Mouse (Mus musculus) cerebellum, adult 11-12 months (tissue): ENCODE measurements around the gene Sesn2.
"Not testable (repeated sequence)": the region's sequence is repeated elsewhere in the genome, so short reads cannot be mapped to it uniquely, and the experiment has no call there.

Experiments
- DNase-seq: peaks from one replicate; pipeline ENCODE4 v3.0.0; 2022

The Sesn2 gene

DNA sequence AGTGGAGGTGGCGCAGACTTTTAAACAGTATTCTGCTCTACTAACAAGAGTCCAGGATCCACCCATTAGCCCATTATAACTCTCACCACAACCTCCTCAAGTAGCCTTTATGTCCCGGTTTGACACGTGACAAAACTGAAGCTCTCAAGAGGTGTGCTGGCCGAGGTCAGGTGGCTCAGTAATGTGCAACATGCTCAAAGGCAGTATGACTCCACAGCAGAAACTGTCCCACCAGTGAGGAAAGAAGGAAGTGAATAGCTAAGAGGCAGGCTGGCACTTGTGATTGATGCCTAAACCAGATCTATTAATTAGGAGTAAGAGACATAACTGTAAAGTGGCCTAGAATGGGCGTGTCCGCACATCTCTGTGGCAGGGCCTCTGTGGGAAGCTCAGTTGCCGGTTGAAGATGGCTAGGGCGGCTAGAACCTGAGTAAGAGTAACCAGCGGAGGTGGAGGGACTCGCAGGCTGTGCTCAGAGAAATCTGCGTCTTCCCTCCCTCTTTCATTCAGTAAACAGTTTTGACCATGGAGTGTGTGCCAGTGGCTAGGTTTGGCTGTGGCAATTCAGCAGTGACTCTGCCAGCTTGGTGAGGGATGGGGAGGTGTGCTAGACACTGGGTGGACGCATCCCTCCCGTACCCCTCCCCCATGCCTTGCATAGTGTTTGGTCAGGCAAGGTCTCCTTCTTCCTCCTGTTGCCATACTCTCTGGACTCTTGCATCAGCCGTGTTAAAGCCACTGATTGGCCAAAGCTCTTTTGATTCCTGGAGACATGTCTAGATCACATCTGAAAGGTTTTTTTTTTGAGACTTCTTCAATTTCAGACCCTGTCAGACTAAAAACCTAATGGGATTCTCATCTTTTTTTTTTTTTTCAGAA is 3.3 kb upstream of the Sesn2 start:
- DNase-seq = peak; percentile 44

DNA sequence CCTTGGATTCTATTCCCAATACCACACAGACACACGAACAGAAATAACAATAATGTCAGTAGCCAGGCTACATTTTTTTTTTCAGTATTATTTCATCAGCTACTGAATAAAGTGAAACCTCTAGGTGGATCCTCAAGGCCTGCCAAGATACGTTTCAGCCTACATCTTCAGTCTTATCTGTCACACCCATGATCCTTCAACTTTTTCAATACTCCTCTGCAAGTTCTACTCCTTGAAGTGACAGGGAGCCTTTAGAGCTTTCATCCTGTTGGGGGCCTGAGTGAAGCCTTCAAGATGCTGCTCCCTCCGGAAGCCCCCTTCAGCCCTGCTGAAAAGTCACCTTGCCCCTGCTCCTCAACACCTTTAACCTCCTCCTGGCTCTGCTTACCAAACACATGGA is 1.8 kb upstream of the Sesn2 start:
- no peak for DNase-seq

DNA sequence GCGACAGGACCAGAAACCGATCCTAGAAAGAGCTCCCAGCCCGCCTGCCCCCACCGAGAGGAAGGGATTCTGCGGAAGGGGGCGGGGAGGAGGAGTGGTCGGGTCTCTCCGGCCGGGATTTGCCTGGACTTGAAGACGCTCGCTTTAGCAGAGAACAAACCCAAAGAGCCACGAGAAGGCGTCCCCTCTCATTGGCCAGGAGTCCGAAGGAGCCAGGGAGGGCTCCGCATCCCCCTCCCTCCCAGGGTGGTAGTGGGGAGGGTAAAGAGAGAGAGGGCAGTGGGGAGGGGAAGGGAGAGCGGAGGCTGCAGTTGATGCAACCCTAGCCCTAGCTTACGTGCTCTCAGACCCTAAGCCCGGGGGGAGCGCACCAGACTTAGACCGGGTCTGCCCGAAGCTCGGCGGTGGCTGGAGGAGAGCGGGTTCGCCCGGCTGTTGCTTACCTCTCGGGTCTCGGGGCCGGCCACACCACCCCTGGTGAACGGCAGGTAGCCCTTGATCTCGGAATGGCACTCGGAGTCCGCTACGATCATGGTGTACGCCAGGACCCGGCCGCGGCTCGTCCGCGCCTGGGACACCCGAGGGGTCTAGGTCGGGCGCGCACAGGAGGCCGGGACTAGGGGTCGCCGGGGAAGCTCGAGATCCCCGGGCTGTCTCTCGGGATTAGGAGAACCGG is 542 bp downstream of the Sesn2 start:
- DNase-seq = peak; percentile 66

DNA sequence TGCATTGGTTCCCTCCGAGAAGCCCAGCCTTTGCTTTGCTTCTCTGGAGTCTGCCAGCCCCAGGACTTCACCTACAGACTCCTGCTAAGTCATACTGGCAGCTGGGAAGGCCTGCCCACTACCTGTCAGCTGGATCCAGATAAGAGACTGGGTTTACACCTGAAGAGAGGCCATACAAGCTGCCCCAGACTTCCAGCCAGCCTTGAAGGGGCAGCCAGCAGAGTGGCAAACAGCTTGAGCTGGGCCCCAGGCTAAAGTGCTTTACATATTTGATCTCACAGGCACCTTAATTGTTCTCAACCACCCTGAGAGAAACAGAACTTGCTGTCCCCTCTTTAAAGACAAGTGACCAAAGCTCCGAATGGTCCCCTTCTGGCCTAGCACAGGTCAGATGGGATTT is 3.1 kb downstream of the Sesn2 start:
- DNase-seq = no peak

DNA sequence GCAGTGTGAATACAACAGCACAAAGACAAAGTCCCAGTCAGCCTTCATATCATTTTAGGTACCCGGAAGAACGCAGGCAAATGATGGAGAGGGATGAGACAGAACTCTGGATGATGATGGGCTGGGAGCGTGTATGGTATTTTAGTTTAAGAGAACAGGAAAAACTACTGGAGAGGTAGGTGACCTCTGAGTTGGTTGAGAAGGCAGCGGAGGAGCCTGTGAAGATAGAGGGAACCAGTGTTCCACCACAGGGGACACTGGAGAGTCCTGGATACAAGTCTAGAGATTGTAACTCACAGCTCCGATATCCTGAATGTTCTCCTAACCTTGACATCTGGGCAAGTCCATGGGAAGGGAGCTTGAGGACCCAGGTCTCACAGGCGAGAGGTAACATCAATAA is 4.1 kb downstream of the Sesn2 start:
- DNase-seq = no peak

DNA sequence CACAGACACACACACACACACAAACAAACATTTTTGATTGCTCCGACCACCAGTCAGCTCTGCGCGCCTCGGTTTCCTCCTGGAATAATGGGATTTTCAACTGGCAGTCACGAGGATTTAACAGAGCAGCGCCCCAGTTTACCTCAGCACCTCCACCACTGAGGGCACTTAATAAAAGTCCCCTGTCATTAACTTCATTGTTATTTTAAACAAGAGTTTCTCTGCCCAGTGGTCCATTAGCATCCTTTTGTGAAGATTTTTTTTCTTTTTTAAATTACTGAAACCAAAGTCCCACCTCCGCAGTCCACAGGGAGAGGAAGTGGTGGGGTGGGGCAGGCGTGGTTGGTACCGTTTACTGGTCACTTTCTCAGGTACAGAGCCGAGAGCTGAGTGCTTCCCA is 4.5 kb downstream of the Sesn2 start:
- no peak for DNase-seq

DNA sequence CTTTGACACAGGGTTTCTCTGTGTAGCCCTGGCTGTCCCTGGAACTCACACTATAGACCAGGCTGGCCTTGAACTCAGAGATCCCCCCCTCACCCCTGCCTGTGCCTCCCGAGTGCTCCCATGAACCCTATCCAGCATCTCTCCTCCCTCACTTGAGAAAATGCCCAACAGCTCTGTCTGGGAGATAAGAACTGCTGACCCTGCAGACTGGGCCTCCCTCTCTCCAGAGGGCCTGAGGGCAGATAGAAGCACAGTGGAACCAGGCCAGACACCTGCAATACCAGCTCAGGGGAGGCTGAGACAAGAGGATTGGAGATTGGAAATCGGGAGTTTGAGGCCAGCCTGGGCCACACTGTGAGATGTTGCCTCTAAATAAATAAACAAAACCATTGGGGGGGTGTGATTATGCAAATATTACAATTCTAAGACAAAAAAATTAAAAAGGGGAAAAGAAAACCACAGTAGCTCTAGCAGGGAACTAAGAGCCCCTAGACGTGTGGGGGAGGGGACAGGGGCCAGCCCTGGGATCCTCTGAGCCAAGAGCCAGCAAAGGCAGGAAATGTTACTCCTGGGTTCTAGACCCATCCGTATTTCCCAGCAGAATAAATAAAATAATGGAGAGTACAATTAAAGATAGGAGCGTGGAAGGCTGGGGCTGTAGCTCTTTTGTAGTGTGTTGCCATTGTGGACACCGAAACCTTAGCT is 5.1 kb downstream of the Sesn2 start:
- no peak for DNase-seq

DNA sequence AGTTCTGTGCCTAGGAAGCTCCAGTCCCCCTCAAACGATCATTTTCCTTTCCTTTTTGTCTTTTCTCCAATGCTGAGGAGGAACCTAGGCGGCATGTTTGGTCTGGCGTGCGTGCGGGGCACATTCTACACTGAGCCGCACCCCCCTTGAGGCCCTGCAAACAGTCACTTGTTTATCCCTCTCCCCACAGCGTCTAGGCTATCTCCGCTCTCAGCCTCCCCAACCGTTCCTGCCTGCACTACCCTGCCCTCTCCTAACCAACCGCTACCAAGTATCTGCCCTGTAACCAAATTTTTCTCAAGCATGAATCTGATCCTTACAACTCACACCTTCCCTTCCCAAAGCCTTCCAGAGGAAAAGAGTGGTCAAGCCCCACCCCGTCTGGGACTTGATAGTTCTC is 7.0 kb downstream of the Sesn2 start:
- DNase-seq = no peak

DNA sequence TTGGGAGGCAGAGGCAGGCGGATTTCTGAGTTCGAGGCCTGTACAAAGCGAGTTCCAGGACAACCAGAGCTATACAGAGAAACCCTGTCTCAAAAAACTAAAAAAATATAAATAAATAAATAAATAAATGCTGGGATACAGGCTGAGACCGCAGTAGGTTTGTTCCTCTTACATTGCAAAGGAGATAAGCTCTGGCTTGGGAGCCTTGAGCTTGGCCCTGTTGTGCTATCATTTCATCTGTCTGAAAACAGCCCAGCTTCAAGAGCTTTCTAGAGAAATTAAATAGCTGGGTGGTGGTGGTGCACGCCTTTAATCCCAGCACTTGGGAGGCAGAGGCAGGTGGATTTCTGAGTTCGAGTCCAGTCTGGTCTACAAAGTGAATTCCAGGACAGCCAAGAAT is 8.7 kb downstream of the Sesn2 start:
- DNase-seq = no peak

DNA sequence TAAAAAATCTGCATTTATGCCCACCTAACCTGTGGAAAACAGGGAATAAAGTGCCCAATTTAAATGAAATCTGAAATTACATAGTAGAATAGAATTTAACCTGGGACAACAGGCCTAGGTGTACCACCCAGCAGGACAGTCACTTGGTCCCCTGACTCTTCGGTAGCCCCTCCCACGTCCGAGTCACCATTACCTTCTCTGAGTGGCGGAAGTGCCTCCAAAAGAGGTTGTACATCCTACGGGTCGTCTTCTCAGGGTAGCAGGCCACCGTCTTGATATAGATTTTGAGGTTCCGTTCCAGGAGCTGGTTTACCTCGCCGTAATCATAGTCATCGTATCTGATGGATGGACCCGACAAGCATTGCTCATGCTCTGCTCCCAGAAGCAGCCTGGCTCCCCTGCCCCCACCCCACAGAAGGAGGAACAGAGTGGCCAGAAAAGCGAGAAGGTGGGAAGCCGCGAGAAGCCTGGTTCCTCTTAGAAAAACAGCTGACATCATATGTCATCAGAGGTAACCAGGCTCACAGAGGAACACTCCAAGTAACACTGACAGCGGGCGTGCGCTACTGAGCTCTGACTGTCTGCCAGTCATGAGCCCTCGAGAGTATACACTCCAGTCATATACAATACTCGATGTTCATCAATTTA is 15.9 kb downstream of the Sesn2 start:
- DNase-seq = no peak

DNA sequence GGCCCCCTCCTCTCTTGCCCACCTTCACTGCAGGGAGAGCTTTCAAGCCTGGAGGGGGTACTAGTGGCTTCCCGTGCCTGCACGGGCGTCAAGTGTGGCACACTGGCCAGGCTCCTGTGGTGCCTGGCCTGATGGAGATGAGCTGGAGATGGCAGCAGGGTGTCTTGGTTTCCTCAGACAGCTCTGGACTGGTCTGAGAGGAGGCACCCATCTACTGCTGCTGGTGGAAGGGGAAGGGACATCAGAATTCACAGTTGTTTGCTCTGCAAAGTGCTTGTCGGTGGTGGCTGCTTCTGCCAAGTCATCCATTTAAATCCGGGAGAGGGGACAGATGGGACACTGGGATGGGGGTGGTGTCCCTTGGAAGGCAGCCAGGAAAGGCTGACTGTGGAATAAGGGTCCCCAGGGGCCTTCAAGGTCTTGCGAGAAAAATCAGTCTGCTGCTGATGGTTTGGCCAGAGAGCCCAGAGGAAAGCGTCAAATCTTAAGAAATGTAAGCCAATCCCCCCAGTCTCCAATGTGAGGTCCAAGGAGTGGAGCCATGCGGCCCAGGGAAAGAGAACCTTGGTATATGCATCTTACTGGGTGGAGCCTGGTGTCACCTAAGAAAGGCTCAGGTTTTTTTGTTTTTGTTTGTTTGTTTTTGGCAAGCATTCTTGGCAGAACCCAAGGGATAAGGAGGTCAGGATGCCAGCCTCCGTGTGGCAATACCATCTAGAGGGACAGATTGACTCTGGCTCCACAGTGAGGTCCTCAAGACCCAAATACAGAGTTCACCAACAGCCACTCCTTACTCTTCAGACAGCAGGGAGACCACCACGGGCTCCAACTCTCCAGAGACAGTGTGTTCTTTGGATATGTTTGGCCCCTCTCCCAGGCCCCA is 17.9 kb downstream of the Sesn2 start:
- peak; percentile 49 for DNase-seq

DNA sequence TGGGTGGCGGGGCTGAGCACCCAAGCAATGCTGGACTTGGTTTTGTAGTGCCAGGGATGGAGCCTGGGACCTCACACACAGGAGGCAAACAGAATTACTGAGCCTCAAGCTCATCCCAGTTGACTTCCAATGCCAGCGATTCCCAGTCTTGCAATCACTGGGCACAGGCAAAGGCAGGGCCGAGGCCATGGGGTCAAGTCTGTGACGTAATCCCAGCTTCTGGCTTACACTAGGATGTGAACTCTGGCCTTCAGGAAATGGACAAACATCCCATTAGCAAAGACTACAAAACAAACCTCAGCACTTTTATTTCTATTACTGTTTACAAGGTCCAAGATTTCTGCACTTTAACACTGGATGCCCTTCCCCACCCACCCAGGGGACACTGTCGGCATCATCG is 18.6 kb downstream of the Sesn2 start:
- DNase-seq = no peak

DNA sequence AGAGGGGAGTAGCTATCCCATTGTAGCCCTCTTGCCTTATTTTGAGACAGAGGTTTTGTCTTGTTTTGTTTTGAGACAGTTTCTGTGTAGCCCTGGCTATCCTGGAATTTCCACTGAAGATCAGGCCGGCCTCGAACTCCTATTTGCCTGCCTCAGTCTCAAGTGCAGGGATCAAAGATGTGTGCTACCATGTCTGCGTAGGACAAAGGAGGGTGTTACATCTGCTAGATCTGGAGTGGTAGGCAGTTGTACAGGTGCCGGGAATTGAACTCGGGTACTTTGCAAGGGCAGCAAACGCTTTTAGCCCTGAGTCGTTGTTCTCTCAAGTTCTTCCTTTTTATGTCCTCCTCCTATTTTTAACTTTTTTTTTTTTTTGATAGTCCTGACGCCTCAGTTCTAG is 19.2 kb downstream of the Sesn2 start:
- DNase-seq = no peak

DNA sequence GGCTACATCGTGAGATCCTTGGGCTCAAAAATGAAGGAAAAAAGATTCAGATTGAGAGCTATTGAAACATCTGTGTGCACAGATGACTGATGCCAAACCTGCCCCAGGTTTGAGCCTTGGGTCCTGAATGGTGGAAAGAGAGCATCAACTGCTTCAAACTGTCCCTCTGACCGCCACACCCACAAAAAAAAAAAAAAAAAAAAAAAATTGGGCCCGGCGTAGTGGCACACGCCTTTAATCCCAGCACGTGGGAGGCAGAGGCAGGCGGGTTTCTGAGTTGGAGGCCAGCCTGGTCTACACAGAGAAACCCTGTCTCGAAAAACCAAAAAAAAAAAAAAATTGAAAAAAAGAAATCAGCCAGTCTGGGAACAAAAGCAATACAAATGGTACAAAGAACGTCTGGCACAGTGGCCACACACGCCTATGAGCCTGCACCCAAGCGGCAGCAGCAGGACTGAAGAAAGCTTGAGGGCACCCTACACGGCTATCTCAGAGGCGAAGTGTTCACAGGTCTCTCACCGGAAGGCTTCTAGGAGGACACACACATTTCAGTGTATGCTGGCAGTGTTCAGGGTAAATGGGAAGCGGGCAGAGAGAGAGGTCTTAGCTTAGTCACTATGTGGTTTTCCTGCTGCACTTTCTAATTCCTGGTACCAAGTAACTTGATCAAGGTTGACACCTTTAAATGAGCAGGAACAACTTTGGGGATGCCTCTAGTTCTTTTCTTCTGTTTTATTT is 19.9 kb downstream of the Sesn2 start:
- no peak for DNase-seq

DNA sequence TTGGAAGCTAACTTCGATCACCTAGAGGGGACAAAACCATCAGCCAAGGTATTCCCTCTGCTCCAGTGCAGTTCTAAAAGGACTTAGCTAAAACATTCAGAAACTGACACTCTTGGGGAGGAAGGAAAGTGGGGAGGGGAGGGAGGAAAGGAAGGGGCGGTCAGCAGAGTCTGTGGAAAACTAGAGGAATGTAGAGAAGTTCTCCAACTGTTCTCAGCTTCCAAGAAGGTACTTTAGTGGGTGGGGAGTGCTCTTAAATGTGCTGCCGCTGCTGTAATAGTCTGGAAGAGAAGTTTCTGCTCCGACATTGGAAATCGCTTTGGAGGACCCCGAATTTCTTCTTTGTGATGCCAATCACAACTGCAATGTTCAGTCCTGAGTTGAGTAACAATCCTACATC is 21.3 kb downstream of the Sesn2 start:
- no peak for DNase-seq

DNA sequence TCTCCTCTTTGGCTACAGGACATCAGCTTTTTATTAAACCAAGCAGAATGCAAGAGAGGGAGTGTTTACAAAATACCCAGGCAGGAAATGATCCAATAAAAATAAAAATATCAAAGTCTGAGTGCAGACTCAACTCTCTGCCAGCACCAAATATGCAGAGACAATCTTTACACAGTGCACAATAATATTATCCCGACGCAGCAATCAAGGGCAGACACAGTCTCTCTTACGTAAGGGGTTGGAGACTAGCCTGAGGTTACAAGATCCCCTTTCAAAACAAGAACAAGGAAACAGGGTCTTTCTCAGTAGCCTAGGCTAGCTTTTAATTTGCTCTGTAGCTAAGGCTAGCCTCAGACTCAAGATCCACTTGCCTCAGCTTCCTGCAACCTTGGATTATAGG is 21.8 kb downstream of the Sesn2 start:
- no peak for DNase-seq

DNA sequence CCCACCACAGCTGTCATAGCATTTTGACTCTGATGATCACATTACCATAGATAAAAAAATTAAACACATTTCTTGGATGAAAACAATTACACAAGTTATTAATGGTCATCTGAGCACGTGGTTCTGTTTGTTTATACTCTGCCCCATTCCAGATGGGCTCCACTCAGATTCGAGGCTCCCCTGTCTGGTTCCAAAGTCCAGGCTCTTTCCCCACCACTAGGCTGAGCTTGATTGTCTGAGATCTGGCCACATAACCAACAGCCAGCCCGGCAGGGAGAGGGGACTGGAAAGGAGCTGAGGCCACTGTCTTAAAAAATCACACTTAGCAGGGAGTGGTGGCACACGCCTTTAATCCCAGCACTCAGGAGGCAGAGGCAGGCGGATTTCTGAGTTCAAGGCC is 25.5 kb downstream of the Sesn2 start:
- DNase-seq = no peak

DNA sequence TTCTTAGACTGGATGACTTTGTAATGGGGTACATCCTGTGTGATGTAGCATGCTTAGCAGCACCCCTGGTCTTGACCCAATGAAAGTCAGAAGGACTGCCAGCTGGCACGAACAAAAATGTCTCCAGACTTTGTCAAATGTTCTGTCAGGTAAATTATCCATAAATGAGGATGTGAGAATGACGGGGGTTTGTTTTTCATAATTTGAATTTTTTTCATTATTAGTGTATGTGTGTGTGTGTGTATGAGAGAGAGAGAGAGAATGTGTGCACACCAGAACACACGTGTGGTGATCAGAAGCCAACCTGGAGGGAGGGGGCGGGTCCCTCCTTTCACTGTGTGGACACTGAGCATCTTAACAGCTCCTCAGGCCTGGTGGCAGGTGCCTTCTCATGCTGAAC is 26.1 kb downstream of the Sesn2 start:
- DNase-seq = no peak

DNA sequence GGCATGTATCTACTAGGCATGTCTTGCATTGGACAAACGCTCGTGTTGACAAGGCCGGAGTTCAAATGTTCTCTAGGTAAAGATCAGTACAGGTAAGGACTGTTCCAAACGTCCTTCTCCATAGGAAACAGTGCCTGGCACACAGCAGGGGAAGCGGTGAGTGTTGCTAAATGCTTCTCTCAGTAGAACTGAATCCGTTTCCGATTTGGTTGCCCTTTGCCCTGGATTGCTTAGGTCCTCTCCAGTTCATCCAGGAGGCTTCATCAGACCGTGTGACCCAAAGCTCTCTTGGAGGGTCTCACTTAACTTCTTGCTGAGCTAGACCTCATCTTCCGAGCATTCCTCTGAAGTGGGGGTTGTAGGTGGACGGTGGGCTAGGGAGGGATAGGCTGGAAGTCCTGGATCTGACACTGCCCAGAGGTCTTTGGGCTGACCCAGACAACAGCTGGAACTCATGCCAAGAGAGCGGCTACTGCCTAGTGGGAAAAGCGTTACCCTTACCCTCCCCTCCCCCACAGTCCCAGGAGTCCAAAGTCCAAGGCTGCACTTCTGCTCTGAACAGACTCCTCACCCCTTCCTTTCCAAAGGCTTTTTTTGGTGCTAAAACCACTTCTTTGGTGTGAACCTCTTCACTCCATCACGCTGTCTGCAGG is 27.2 kb downstream of the Sesn2 start:
- no peak for DNase-seq

DNA sequence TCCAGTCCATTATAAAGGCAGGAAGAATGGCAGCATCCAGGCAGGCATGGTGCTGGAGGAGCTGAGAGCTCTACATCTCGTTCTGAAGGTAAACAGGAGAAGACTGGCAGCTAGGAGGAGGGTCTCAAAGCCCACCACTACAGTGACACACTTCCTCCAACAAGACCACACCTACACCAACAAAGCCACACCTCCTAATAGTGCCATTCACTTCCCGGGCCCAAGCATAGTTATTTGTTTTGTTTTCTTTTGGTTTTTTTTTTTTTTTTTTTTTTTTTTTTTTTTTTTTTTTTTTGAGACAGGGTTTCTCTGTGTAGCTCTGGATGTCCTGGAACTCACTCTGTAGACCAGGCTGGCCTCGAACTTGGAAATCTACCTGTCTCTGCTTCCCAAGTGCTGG is 28.2 kb downstream of the Sesn2 start:
- DNase-seq = not testable (repeated sequence)

DNA sequence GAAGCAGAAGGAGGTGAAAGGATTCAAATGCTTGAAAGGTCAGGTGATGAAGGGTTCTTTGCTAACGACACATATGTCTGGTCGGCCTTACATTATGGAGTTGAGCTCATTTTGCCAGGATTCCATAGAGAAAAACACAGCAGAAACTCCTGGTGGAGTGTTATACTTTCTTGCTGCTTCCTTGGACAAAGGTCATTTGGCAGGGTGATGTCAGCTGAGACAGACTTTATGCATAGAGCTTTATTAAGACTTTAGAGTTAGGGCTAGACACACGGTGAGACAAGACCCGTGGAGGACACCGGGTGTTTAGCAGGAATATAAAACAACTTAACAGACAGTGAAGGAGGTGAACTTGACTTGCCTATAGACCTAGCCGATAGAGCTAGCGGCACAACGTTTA is 32.5 kb downstream of the Sesn2 start:
- DNase-seq = no peak
